Mouse (Mus musculus) right cerebral cortex, postnatal 4 days (tissue): ENCODE results near the gene Fuca1.

Experiments used
- DNase-seq: peaks from one replicate; pipeline ENCODE4 v3.0.0-alpha.2; 2022

The Fuca1 gene

GRCm38 (mm10) chr4:135920304-135921241 is at the start of gene Fuca1:
Gene Fuca1 (plus strand): TSS chr4:135920735.
- DNase-seq, result peak; percentile 97

- no peak for DNase-seq
Measured at GRCm38 (mm10) chr4:135872015-135872414, 48.5 kb upstream of the Fuca1 start.

GRCm38 (mm10) chr4:135872589-135873391 is 47.7 kb upstream of the Fuca1 start:
- DNase-seq, result no peak

GRCm38 (mm10) chr4:135873526-135874202 is 46.9 kb upstream of the Fuca1 start, which contains the start of gene Pnrc2:
Gene Pnrc2 (minus strand): TSS chr4:135873850.
- DNase-seq, result peak; percentile 84

DNA sequence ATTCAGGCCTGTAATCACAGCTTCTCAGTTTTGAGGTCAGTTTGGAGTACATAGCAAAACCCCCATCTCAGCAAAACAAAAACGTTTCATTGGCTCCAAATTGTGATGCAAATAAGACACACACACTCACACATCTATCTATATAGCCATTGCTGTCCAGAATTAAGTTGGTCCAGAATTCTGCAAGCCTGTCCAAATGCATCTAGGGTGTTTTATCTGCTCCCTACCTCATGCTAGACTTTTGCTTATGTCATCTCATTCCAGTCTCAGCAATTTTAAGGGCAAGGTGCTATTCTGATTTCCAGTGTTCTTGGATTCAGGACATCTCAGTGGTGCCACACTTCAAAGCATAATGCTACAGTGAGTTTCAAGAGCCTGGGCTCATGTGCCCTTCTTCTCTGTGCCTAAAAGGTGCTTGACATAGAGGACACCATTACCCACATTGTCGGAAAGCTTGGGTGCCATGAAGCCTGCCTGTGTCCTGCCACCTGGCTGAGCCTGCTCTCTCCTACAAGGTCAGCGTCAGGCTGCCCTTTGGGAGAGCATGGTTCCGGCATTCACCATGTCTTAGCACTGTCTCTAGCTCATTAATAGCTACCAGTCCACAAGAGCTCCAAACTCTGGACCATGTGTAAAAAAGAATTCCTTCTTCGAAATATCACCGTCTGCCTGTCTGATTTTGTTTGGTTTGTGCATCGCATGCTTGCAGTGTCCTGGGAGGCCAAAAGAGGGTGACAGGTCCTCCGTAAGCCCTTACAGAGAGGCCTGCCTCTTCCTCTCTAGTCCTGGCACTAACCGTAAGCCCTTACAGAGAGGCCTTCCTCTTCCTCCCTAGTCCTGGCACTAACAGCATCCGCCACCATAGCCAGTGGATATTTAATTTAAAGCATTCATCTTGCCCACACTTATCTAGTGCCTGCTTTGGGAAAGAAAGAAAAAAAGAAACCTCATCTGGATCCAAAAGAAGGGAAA is 45.7 kb upstream of the Fuca1 start:
- no peak for DNase-seq

- no peak for DNase-seq
Measured at GRCm38 (mm10) chr4:135875546-135875945, 45.0 kb upstream of the Fuca1 start.

GRCm38 (mm10) chr4:135875991-135876582 is 44.4 kb upstream of the Fuca1 start:
- no peak for DNase-seq

DNA sequence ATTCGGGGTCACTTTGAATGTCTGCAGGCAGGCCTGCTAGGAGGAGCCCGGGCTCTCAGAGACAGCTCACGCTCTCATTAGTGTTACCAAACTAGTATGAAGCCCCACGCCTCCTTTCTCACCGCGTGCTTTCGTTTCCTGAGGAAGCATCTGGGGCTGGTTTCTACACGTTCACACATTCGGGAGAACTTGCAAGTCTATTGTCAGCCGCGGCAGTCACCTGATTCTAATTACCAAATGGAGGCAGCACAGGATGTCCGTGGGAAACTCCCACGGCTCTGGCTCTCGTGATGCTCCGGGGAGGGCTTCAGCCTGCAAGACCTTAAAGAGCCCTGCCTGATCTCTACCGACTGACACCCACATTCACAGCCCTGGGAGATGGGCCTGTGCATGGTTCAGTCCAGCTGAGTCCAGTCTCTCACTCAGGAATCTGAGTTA is 43.9 kb upstream of the Fuca1 start:
- DNase-seq, result peak; percentile 35

DNA sequence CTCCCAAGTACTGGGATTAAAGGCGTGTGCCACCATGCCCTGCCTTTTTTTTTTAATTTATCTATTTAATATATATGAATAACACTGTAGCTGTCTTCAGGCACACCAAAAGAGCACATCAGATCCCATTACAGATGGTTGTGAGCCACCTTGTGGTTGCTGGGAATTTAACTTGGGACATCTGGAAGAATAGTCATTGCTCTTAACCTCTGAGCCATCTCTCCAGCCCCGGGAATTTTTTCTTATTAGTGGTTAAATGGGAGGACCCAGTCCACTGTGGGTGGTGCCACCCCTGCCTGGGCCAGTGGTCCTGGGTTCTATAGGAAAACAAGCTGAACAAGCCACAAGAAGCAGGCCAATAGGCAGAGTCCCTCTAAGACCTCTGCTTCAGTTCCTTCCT is 42.8 kb upstream of the Fuca1 start:
- no peak for DNase-seq

DNA sequence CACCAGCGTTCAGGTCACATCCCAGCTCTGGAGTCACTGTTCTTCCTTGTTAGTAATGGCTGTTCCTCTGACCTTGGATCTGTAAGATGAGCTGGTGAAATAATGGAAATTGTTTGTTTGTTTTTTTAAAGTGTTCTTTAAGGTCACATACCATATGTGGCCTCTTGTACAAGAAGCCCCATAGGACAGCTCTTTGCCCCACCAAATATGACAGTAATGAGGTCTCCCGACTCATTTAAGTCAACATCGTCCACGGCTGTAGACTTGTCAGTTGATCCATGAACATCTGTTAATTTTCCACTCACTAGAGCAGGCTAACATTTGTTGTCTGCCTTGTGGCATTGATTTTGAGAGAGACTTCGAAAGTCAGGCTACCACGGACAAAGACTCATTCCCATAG is 41.5 kb upstream of the Fuca1 start:
- no peak for DNase-seq

DNA sequence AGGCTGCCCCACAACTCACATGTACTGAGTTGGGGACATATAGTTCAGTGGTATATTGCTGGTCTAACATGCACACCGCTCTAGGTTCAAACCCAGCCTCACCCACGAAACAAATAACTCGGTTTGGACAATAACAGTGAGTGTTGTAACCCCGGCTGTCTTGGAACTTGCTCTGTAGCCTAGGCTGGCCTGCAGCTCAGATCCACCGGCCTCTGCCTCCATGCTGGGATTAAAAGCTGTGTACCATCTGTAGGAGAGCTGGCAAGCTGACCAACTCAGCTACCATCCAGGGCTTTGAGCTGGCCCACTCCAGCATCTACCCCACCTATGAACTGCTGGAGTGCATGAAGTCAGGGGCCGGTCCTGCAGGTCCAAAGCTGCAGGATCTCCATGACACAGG is 40.5 kb upstream of the Fuca1 start:
- DNase-seq, result no peak

- no peak for DNase-seq
Measured at GRCm38 (mm10) chr4:135880576-135880975, 40.0 kb upstream of the Fuca1 start.

GRCm38 (mm10) chr4:135882023-135882422 is 38.5 kb upstream of the Fuca1 start:
- DNase-seq, result no peak

GRCm38 (mm10) chr4:135883401-135883851 is 37.1 kb upstream of the Fuca1 start:
- DNase-seq, result no peak

DNA sequence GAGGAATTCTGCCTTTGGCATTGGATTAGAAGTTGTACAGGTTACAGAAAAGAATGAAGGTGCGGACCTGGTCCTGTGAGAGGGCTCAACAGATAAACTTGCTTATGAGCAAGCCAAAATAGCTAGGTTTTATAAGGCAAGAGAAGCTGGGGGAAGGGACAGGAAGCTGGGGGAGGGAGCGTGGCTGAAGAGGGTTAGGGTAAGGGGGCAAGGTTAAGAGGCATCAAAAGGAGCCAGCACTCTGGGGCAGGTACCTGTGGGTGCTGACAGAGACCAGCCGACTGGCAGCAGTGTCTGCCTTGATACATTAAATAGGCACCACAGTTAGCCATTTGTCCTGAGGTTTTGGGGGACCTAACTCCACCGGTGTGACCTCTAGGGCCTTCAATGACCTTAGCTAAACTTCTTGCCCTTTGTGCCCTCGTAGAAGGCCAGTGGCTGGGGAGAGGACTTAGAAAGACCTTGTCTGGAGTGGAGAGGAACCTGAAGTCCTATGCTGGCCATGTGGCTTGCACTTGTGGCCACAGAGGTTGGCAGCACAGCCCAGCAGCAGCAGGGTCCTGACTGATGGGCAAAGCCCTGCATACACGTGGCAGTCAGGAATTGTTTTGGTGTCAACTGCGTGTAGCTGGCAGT is 36.5 kb upstream of the Fuca1 start:
- DNase-seq, result no peak

GRCm38 (mm10) chr4:135884531-135884930 is 36.0 kb upstream of the Fuca1 start:
- no peak for DNase-seq

DNA sequence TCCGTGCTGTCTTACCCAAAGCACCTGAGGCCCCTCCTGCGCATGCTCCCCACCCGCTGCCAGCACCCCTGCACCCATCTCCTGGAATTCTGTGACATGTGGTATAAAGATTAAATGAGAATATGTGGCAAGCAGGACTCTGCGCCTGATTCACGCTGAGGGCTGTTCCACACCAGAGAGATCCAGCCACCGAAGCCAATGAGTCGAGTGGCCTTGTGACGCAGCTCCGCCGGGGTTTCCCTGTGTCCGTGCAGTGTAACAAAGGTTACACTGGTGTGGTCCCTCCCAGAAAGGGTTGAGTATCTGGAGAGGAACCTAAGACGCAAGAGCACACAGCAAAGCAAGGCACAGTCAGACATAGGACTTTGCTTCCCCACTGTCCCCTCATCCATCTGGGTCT is 34.9 kb upstream of the Fuca1 start:
- DNase-seq, result no peak

- no peak for DNase-seq
Measured at GRCm38 (mm10) chr4:135886184-135886583, 34.4 kb upstream of the Fuca1 start.

DNA sequence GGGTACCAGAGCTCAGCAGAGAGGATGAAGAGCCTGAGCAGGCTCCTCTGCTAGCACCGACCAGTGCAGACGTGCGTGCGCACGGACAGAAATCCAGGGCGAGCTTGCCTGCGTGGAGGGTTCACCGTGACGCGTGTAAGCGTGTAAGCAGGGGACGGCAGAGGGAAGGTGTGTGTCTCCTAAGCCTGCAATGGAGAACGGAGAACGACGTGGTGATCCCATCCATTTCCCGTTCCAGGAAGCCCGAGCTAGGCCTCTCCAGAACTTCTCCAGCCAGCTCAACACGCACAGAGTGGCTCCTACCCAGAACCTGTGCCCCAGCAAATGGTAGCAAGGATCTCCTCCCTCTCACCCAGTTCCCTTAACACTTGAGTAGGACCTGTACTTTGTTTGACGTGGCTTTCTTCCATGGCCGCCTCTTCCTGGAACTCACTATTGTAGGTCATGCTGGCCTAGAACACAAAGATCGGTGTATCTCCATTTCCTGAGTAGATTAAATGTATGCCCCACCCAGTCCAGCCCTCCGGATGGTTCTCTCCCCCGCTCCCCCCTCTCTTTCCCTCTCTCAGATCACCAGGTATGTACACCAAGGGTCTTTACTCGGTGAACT is 32.0 kb upstream of the Fuca1 start:
- DNase-seq, result no peak

GRCm38 (mm10) chr4:135889146-135889883 is 31.2 kb upstream of the Fuca1 start:
- no peak for DNase-seq
